Mouse (Mus musculus): Measurements from ENCODE around the gene Guca2a. TPM values are rescaled to one million over a fixed set of nuclear protein-coding genes. Genes with fewer than 3 reads are reported as not detected.
A peak's percentile ranks its signal among the peaks of the same experiment; 100 is the strongest.

Guca2a gene
- polyA plus RNA-seq (2016; fragmentation: Nextera tagmentation; extraction: Ambion mirVana): not detected in 2 replicates

GRCm38 (mm10) chr4:119637176-119637845, at the start of gene Guca2a:
Guca2a (plus strand) TSS chr4:119637704.
- Histone ChIP-seq H3K4me1 (peaks cover 25% of the 10 kb centered on the region), H3K27me3 (no peaks in the 10 kb centered on the region), H3K9ac (no peak within 1 kb of the TSS), H3K27ac (no peak within 1 kb of the TSS), H3K36me3 (no peaks in the 10 kb centered on the region), H3K4me3 (no peak within 1 kb of the TSS), H3K9me3 (replicated peaks) (no peaks in the 10 kb centered on the region), H3K4me2 (replicated peaks) (no peak within 1 kb of the TSS)
- 78% methylated on average over 4 of the region's 4 CpGs for WGBS
- no peak for ATAC-seq (ENCODE audit: low FRiP score)

DNA sequence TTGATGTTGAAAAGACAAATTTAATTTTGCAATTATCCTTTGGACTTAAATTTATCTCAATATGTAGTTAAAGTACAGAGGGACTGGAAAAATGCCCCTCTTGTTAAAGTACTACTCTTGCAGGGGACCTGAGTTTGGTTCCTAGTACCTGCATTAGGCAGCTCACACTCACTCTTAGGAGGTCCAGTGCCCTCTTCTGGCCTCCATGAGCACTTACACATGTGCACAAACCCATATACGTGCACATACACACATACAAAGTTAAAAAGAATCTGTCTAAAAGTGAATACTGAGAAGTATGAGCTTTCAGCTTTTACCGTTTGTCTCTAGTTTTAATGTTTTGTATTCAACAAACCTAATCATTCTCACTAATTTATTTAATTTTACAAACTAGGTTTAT, 49.5 kb upstream of the Guca2a start:
- WGBS: 94% methylated on average over 2 of the region's 2 CpGs
- no peak for ATAC-seq (ENCODE audit: low FRiP score)
- Histone ChIP-seq H3K4me3 (no peak overlapping the region), H3K9me3 (replicated peaks) (no peaks in the 10 kb centered on the region), H3K36me3 (peaks cover 7% of the 10 kb centered on the region), H3K27me3 (no peaks in the 10 kb centered on the region), H3K9ac (no peak overlapping the region), H3K4me1 (peaks cover 4% of the 10 kb centered on the region; the same call in 1 of the 2 replicates), H3K4me2 (replicated peaks) (no peak overlapping the region), H3K27ac (no peak overlapping the region)

DNA sequence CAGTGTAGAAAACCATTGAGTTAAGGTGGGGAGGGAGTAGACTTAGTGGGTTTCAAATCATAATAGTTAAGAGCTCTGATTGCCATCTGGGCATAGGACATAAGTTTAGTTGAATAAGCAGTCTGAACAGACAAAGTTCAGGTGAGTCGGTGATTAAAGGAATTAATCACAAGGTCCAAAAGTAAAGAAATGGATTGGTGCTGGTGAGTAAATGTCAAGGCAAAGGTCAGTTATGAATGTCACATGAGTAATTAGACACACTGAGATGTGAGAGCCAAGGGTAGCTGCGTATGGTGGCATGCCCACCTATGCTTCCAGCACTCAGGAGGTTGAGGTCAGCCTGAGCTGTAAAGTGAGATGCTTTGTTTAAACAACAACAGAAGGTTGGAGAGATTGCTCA, 48.1 kb upstream of the Guca2a start:
- H3K36me3 ChIP-seq: peaks cover 7% of the 10 kb centered on the region
- no peak overlapping the region for H3K4me3 ChIP-seq
- no peak for ATAC-seq (ENCODE audit: low FRiP score)
- H3K27me3 ChIP-seq: no peaks in the 10 kb centered on the region
- 94% methylated on average over 2 of the region's 2 CpGs for whole genome bisulfite sequencing
- no peaks in the 10 kb centered on the region for H3K9me3 ChIP-seq (replicated peaks)
- H3K4me2 ChIP-seq (replicated peaks): no peak overlapping the region
- H3K9ac ChIP-seq: no peak overlapping the region
- peaks cover 4% of the 10 kb centered on the region; the same call in 1 of the 2 replicates for H3K4me1 ChIP-seq
- H3K27ac ChIP-seq: no peak overlapping the region

DNA sequence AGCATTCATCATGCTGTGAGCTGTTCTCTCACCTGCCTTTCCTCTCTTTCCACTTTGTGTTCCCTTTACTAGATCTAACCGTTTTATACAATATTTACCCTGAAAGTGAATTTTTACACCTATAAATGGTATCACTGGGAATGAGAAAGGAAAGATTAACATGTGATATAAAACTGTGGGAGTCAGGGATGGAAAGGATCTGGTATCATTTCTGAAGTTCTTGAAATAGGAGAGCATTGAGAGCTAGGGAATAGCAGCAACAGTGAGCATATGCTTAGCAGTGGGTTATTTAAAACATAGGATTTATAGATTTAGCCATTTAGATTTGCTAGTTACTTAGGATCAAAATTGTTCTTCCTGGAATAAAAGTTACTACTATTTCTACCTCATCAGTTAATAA, 47.5 kb upstream of the Guca2a start:
- Histone ChIP-seq H3K4me2 (replicated peaks) (no peak overlapping the region), H3K27ac (no peak overlapping the region), H3K36me3 (peaks cover 7% of the 10 kb centered on the region), H3K9me3 (replicated peaks) (no peaks in the 10 kb centered on the region), H3K4me1 (peaks cover 4% of the 10 kb centered on the region; the same call in 1 of the 2 replicates), H3K4me3 (no peak overlapping the region), H3K9ac (no peak overlapping the region), H3K27me3 (no peaks in the 10 kb centered on the region)
- no peak for ATAC-seq (ENCODE audit: low FRiP score)
- WGBS: 85% methylated on average over 1 of the region's 1 CpGs

DNA sequence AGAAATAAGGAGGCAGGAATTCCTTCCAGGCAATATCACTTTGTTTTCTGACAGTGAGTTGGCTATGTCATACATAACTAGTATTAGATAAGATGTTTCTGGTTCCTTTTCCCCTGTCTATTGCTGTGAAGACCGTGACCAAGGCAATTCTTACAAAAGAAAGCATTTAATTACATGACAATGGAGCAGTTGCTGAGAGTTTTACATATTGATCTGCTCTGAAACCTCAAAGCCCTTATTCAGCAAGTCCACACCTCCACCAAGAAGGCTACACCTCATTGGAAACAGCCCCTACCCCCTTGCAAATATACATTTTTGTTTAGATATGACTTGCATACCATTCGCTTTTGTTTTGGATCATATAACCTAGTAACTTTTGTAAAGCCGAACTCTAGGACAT, 45.0 kb upstream of the Guca2a start:
- H3K4me1 ChIP-seq: peaks cover 4% of the 10 kb centered on the region; the same call in 1 of the 2 replicates
- WGBS: 66% methylated on average over 3 of the region's 3 CpGs
- no peak overlapping the region for H3K4me2 ChIP-seq (replicated peaks)
- H3K27ac ChIP-seq: no peak overlapping the region
- H3K9me3 ChIP-seq (replicated peaks): no peaks in the 10 kb centered on the region
- no peak for ATAC-seq (ENCODE audit: low FRiP score)
- no peaks in the 10 kb centered on the region for H3K27me3 ChIP-seq
- H3K4me3 ChIP-seq: no peak overlapping the region
- peaks cover 3% of the 10 kb centered on the region for H3K36me3 ChIP-seq
- no peak overlapping the region for H3K9ac ChIP-seq

- ATAC-seq (ENCODE audit: low FRiP score): no peak
- Histone ChIP-seq H3K9ac (no peak overlapping the region), H3K4me2 (replicated peaks) (no peak overlapping the region), H3K4me1 (peaks cover 4% of the 10 kb centered on the region; the same call in 1 of the 2 replicates), H3K36me3 (no peaks in the 10 kb centered on the region), H3K27ac (no peak overlapping the region), H3K4me3 (no peak overlapping the region), H3K9me3 (replicated peaks) (no peaks in the 10 kb centered on the region), H3K27me3 (no peaks in the 10 kb centered on the region)
- WGBS: 90% methylated on average over 14 of the region's 14 CpGs
Measured at GRCm38 (mm10) chr4:119594331-119594730, 43.2 kb upstream of the Guca2a start.

DNA sequence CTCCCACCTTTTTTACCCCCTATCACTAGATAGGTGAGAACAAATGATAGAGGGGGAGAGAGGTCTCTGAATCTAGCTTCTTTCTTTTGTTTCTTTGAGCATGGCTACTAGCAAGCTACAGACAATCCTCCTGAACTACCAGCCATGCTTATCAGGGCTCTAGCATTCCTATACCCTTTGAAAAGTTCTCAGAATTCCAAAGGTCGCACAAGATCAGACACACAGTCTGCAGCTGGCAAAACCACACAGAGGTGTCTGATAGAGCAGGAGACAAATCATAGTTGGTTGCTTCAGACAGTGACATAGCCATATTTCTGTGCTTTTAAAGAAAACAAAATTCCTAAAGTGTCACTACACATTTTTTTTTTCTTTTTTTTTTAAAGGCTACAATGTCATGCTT, 37.9 kb upstream of the Guca2a start:
- Histone ChIP-seq H3K27me3 (no peaks in the 10 kb centered on the region), H3K36me3 (0 out of 2 replicates have a peak, but pooled peaks cover 7% of the 10 kb centered on the region), H3K4me2 (replicated peaks) (no peak overlapping the region), H3K4me3 (no peak overlapping the region), H3K27ac (no peak overlapping the region), H3K4me1 (no peaks in the 10 kb centered on the region), H3K9me3 (replicated peaks) (no peaks in the 10 kb centered on the region), H3K9ac (no peak overlapping the region)
- 88% methylated on average over 1 of the region's 1 CpGs for WGBS
- no peak for ATAC-seq (ENCODE audit: low FRiP score)

DNA sequence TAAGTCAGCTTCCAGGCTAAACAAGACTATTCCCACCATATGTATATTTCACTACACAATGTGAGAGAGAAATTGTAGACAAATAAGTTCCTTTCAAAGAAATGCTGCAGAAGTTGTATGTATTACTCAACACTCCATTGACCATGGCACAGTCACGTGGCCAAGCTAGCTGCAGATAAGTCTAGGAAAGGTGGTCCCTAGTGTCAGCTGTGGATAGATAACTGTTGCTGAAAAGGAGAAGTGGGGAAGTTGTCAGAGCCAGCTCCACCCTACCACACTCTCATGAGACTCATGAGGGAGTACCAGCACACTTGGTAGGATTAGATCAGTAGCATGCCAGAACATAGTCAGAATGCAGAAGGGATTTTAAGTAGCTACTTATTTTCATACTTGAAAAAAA, 28.0 kb upstream of the Guca2a start:
- H3K4me1 ChIP-seq: peaks cover 9% of the 10 kb centered on the region; the same call in 1 of the 2 replicates
- 91% methylated on average over 1 of the region's 1 CpGs for WGBS
- no peak overlapping the region for H3K4me3 ChIP-seq
- peaks cover 10% of the 10 kb centered on the region; the same call in 1 of the 2 replicates for H3K36me3 ChIP-seq
- no peak for ATAC-seq (ENCODE audit: low FRiP score)
- H3K27me3 ChIP-seq: no peaks in the 10 kb centered on the region
- H3K27ac ChIP-seq: no peak overlapping the region
- H3K9me3 ChIP-seq (replicated peaks): no peaks in the 10 kb centered on the region
- no peak overlapping the region for H3K9ac ChIP-seq
- no peak overlapping the region for H3K4me2 ChIP-seq (replicated peaks)

GRCm38 (mm10) chr4:119614078-119614477, 23.4 kb upstream of the Guca2a start:
- 59% methylated on average over 1 of the region's 1 CpGs for WGBS
- Histone ChIP-seq H3K4me2 (replicated peaks) (no peak overlapping the region), H3K9ac (no peak overlapping the region), H3K27me3 (no peaks in the 10 kb centered on the region), H3K4me3 (no peak overlapping the region), H3K36me3 (no peaks in the 10 kb centered on the region), H3K4me1 (peaks cover 9% of the 10 kb centered on the region; the same call in 1 of the 2 replicates), H3K27ac (no peak overlapping the region), H3K9me3 (replicated peaks) (no peaks in the 10 kb centered on the region)
- no peak for ATAC-seq (ENCODE audit: low FRiP score)

GRCm38 (mm10) chr4:119614724-119615123, 22.8 kb upstream of the Guca2a start:
- ATAC-seq (ENCODE audit: low FRiP score): no peak
- no peaks in the 10 kb centered on the region for H3K9me3 ChIP-seq (replicated peaks)
- H3K4me2 ChIP-seq (replicated peaks): no peak overlapping the region
- peaks cover 3% of the 10 kb centered on the region; the same call in 1 of the 2 replicates for H3K36me3 ChIP-seq
- WGBS: 92% methylated on average over 4 of the region's 4 CpGs
- H3K27ac ChIP-seq: no peak overlapping the region
- no peak overlapping the region for H3K4me3 ChIP-seq
- H3K4me1 ChIP-seq: peaks cover 9% of the 10 kb centered on the region; the same call in 1 of the 2 replicates
- H3K27me3 ChIP-seq: no peaks in the 10 kb centered on the region
- H3K9ac ChIP-seq: no peak overlapping the region

GRCm38 (mm10) chr4:119626081-119626645, 11.3 kb upstream of the Guca2a start:
- Histone ChIP-seq H3K9ac (no peak overlapping the region), H3K27me3 (no peaks in the 10 kb centered on the region), H3K9me3 (replicated peaks) (no peaks in the 10 kb centered on the region), H3K4me3 (no peak overlapping the region), H3K4me1 (no peaks in the 10 kb centered on the region), H3K36me3 (peaks cover 47% of the 10 kb centered on the region), H3K27ac (no peak overlapping the region), H3K4me2 (replicated peaks) (no peak overlapping the region)
- ATAC-seq (ENCODE audit: low FRiP score): no peak
- 68% methylated on average over 7 of the region's 7 CpGs for WGBS

- Histone ChIP-seq H3K4me2 (replicated peaks) (no peak overlapping the region), H3K4me1 (0 out of 2 replicates have a peak, but pooled peaks cover 3% of the 10 kb centered on the region), H3K9me3 (replicated peaks) (no peaks in the 10 kb centered on the region), H3K27me3 (no peaks in the 10 kb centered on the region), H3K9ac (no peak overlapping the region), H3K36me3 (peaks cover 40% of the 10 kb centered on the region), H3K27ac (peak overlapping the region; percentile 12; the same call in 1 of the 2 replicates), H3K4me3 (no peak overlapping the region)
- no peak for ATAC-seq (ENCODE audit: low FRiP score)
- WGBS: 81% methylated on average over 3 of the region's 3 CpGs
Measured at GRCm38 (mm10) chr4:119626876-119627275, 10.6 kb upstream of the Guca2a start.
